Mouse (Mus musculus) left cerebral cortex, postnatal 14 days (tissue): ENCODE measurements around the gene Lingo1. TPM values are rescaled to one million over a fixed set of nuclear protein-coding genes. Genes with fewer than 3 reads are reported as not detected.

Experiments used
- DNase-seq, 2 experiments: peaks; one replicate each; pipeline ENCODE4 v3.0.0; 2021 to 2022; ENCODE audit warnings: low spot score in 2 of 2, mixed read lengths in 1 of 2
- intact Hi-C: fragments of 180-260 bp; cut with DNase I; formaldehyde crosslinking; loops from one replicate; pipeline ENCODE4 v1.15.1; 2025
- total RNA-seq, 2 experiments: library from RNA; stranded (reverse); gene quantifications; 2 replicates each; pipeline ENCODE4 v1.2.3; 2021

Gene Lingo1
- total RNA-seq, 2 experiments from 2014 or later = 490 to 503 TPM

DNA sequence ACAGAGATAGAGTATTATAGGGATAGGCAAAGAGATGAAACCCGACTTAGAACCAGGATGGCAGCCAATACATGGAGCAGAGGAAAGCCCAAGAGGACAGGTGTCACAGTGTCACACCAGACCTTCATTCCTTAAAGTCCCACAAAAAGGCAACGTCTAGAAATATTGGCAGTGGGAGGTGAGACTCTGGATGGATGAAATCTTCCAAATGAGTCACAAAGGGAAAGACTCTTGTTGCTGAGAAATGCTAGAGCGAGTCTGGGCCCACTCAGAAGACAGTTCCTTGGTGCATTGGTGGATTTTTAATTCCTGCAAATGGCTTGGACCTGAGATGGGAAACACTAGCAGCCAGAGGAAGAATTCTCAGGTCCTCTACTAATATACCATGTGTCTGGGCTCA is 102.2 kb downstream of the Lingo1 start:
- intact Hi-C loops = no loop called here
- DNase-seq = no peak

DNA sequence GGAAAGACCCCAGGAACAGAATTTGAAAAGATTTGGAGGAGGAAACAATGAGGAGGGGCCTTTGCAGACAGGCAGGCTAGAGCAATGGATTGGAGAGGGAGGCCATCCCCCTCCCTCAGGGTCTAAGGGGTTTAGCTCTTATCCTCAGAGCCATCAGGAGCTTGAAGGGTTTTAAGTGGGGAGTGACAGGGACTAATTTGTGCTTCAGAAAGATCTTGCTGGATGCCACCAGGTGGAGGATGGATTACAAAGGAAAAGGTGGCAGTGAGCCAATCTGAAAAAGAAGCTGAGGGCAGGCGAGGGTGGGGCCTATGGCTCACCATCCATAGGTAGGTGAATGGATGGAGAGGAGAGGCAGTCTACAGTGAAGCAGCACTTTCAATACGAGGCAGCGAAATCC is 105.0 kb downstream of the Lingo1 start:
- DNase-seq = no peak
- intact Hi-C loops = no loop called here

DNA sequence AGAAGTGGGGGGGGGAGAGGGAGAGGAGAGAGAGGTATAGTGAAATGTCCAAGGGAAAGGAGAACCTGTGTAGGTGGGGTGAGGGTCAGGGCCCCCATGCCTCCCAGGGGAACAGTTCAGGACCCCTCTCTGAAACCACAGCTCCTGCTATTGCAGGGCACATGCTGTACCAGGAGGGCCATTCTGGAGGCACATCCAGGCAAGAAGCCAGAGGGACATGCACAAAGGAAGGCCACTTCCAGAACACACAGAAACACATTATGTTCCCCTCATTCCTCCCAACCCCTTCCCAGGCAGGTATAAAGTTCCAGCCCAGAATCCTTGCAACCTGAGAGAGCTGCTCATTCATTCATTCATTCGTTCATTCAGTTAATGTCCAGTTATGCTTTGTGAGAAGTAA is 105.6 kb downstream of the Lingo1 start:
- intact Hi-C loops = no loop called here
- DNase-seq = no peak

DNA sequence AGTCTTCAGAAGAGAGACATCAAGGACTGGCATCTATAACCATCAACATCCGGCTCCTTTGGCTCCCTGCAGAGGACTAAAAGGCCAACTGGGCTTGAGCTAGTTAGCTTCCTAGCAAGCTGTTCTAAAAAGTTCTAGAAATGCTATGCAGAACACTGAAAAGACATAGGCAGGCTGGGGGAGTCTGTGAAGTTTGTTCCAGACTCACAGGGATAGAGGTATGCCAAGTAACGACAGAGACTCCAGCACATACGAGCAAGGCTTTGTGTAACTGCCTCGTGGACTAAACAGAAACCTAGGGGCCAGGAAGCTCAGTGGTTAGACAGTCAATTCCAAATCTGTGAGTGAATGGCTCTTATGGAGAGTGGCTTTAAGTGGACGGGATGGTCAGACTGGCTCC is 108.8 kb downstream of the Lingo1 start:
- peak in 1 of 2 experiments; percentile 56 for DNase-seq
- intact Hi-C loops = loop anchor here (2.0 to 5.0 kb wide), 3 partner anchors 25 to 50 kb away; no protein-coding TSS in a partner anchor

DNA sequence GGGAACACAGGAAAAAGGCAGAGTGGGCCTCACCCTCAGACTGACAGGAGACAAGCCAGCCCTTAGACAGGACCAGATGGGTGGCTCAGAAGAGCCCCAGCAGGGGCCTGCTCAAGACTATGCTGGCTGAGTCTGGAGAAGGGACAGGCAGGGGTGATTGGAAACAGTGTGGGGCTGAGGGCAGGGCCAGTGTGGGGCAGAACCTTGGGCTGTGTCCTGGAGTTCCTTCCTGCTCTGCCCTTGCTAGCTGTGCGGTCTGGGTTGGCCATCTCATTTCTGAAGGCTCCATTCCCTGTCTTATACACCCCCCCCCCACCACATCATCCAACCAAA is 109.2 kb downstream of the Lingo1 start:
- no peak for DNase-seq
- intact Hi-C loops = loop anchor here (2.0 to 5.0 kb wide), 3 partner anchors 26 to 50 kb away; no protein-coding TSS in a partner anchor

DNA sequence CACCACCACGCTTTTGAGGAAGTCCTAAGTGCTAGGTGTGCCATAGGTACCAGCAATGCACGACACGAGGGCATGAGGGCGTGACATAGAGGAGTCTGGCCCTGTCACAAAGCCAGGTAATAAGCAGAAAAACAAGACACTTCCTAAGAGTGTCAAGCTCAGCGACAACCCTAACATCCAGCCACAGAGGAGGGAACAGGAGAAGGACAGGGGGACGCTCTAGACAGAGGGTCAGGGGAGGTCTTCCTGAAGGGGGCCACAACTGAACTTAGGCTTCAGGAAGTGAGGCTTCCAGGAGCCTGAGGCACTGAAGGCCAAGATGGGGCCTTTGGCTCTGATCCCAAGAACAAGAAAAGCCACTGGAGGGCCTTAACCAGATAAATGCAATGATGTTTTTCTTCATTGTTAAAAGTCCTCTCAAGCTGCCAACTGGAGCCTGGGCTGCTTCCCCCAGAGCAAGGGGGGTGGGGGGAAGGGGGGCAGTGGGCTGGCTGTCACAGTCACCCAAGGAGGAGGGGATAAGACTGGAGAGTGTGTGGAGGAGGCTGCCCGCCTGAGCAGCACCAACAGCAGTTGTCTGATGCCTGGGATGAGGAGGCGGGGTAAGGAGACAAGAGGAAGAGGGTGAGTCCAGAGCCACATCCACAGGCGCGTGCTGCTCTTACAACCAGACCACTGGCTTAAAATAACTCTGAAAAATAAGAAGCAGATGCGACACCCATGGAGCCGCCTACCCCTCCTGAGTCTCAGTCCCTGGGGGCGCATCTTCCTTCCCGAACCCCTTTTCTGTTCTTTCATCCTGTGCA is 109.7 kb downstream of the Lingo1 start:
- DNase-seq = peak; percentile 74 to 89
- intact Hi-C loops = loop anchor here (2.0 to 5.0 kb wide), 3 partner anchors 26 to 49 kb away; no protein-coding TSS in a partner anchor

DNA sequence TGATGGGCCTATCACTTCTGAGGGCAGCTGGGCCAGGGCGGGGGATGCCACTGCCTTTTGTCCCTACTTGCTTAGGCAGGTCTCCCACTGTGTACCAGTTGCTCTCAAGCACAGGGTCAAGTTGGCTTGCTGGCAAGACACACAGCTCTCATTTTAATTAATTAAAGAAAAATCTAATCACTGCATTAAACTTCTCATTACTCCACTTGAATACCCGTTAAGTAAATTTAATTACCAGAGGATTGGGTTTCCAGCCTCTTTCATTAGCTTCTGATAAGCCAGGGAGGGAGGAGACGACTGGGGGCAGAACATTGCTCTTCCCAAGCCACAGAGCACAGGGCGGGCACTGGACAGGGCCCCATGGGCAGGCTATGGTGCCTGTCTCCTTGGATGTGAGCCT is 113.4 kb downstream of the Lingo1 start:
- intact Hi-C loops = no loop called here
- DNase-seq = no peak

DNA sequence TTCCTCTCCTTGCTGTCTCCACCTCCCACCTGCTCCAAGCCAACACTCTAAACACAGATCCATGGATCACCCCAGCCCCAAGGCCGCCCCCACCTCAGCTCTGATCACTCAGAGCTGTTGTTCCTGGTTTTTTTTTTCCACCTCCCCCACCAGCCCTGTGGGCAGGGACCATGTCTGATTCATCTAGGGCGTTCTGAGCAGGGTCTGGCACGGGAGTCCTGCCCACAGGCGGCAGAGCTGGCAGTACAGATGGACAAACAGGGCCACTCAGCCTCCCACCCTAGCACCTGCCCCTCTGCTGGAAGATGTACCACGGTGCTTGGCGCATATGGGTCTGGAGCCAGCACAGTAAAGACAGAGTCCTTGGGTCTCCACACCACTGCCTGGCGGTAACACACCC is 114.3 kb downstream of the Lingo1 start:
- intact Hi-C loops = no loop called here
- DNase-seq = peak; percentile 51 to 76

DNA sequence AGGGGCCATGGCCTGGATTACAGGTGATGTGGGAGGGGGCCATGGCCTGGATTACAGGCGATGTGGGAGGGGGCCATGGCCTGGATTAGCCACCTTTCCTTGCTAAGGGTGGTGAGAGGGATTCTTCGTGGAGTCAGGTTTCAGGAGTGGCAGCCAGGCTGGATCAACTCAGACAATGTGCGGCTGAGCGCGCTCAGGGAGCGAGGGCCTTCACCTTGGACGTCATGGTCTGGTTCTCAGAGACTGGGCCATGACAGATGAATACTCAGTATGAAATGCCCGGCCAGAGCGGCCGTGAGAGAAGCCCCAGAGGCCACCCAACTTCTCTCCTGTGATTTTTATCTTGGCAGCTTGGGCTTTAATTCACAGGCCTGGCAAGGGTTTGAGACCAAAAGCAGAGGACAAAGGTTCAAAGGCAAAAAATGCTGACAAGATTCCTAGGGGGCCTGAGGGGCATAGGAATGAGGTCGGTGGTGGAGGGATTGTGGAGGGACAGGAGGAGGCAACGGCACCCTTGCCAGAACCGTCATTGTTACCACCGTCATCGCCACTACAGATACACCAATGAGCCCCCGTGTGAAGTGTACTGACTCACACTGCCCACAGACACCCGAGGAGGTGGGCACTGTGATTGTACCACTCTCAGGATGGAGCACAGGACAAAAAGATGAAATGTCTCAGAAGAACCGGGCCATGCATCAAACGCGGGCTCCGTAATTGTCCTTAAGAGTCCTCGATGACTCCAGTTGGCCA is 117.2 kb downstream of the Lingo1 start:
- no peak for DNase-seq

DNA sequence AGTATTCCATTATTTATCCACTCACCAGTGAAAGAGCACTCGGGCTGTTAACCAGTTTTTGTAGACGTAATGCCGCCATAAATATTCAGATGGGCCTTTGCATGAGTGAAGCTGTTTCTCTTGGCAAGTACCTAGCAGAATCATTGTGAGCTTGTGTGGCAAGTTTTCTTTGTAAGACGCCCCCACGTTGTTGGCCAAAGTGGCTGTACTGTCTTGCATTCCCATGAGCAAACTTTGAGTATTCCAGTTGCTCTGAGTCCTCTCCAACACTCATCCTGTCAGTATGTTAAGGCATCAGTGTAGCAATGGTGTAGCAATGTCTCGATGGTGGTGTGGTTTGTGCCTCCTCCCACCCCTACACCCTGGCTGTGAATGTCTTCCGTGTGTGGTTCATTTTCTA is 120.6 kb downstream of the Lingo1 start:
- no peak for DNase-seq

More for the DNA sequence above, 117.2 kb downstream of the Lingo1 start:
- intact Hi-C loops = no loop called here

DNA sequence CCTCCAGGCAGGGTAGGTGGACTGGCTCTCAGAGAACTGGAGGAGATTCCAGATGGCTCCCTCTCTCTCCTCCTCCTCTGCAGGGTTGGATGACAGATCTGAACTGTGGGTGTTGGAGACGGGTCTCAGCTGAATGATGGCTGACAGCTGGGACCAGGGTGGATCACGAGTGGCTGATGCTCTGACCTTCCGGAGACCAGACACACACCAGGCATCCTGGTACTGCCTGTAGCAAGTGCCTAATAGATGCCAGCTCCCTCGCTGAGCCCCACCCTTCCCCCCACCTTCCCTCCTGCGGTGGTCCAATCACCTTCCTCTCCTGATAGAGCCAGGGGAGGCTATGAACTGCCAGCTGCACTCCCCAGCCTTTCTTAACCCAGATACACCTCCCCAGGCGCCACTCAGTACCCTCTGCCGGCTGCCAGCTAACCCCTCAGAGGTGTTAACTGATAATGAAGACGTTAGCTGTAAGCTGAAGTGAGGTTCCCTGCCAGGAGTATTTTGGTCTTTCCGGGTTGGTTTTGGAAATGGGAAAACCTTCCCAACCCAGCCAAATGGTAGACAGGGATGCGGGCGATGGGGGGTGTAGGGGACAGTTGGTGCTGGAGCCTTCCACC is 126.6 kb downstream of the Lingo1 start:
- intact Hi-C loops = no loop called here
- DNase-seq = no peak

More for the DNA sequence above, 120.6 kb downstream of the Lingo1 start:
- intact Hi-C loops = no loop called here

DNA sequence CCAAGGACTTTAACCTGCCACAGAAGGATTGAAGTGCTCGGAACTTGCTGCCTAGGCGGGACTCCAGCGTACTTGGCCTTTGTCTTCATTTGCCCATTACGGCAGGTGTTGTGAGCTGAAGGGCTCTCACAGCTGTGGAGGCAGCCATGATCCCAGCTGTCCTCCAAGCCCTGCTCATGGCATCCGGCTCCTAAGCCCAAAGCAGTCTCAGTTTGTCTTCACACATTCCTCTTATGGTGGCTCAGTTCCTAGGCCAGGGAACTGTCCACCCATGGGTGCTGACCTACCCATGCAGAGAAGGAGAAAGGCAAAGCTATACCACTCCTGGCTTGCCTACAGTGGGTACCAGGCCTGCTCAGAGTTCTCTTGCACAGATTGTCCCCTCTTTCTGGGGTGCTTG is 132.1 kb downstream of the Lingo1 start:
- no peak for DNase-seq
- intact Hi-C loops = no loop called here

DNA sequence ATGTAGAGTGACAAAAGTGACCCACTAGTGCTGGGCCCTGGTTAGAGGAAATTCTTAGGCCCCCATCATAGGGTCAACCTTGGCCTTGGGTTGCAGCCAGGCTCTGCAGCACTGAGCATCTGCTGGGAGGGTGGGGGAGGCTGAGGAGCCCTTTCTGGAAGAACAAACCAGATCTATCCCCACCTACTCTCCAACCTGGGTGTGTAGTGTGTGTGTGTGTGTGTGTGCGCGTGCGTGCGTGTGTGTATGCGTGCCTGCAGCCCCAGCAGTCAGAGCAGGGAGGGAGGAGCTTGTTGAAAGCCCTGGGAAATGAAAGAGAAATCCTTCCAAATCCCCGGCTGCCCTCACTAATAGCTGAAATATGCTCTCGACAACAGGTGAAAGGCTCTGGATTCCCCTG is 133.3 kb downstream of the Lingo1 start:
- intact Hi-C loops = no loop called here
- peak; percentile 61 to 79 for DNase-seq

DNA sequence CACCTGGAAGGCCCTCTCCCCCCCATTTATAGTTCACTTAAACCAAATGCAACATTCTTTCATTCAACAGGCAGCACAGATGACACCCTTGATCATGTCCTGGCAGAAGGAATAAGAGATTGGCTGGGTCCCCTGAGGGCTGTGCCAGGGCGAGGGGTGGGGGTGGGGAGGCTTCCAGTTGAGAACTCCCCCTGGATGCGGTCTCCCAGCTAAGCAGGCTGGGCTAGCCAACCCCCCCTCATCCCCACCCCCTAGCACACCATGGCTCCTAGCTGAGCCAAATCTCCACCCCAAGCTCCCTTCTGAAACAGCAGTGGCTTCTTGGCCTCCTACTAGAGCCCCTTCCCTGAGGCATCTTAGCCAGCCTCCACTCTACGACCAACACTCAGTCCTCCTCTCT is 133.9 kb downstream of the Lingo1 start:
- intact Hi-C loops = no loop called here
- DNase-seq = no peak

DNA sequence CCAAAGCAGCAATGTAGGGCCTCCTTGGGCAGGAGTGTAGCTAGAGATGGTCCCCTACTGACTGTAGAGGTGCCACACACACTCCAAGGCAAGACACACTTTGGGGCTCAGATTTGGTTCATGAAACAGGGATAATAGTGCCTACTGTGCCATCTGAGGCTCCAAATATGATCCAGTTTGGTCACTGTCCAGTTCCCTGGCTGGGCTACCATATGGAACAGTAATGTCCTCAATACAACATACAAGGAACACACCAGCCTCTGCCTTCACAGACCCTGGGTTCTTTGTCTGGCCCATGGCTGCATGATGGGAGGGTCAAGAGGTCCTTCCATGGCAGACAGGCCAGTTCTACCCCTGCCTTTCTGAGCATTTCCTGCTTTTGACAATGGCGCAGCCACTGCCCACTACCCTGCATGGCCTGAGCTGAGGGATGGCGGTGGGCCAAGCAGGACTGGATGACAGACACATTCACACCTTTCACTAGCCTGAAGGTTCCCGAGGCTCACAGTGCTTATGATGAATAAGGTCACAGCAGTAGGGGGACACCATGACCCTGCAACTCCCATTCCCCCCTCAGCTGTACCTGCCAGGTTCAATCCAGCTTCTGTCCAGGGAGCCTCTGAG is 134.9 kb downstream of the Lingo1 start:
- DNase-seq = no peak
- intact Hi-C loops = no loop called here

DNA sequence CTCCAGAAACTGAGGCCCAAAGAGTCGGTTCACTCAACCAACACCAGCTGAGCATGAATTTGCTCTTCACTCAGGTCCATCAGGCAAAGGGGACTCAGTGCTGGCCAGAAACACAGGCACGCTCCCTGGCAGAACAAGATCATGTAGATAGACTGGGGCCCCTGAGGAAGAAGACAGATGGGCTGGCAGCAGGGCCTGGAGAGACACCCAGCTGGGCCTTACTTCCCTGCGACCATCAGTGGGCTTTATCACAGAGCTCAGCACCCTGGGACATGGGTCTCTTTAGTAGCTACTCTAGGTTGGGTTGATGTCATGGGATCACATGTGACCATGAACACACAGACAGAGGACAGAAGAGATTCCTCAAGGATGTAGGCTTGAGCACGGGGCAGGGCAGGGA is 137.7 kb downstream of the Lingo1 start:
- no peak for DNase-seq
- intact Hi-C loops = loop anchor here (2.0 to 5.0 kb wide), 3 partner anchors 28 to 139 kb away; partner anchors contain the start of gene Lingo1

DNA sequence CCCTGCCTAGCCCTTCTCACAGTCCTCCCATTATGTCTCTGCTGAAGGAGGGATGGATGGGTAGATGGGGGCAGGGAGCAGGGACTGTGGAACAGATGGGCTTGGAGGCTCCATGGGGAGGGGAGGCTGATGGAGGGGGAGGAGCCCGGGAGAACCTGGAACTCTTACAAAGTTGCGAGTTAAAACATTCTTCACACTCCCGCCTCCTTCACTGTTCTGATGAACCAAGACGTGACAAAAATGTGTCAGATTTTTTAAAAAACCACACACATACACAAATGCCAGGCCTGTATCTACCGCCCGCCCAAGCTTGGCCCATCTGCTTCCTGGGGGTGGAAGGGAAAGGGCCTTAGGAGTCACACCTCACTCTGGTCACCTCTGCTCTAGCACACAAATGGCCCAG is 138.3 kb downstream of the Lingo1 start:
- DNase-seq = peak; percentile 86 to 95
- intact Hi-C loops = loop anchor here (2.0 to 5.0 kb wide), 3 partner anchors 29 to 139 kb away; partner anchors contain the start of gene Lingo1

DNA sequence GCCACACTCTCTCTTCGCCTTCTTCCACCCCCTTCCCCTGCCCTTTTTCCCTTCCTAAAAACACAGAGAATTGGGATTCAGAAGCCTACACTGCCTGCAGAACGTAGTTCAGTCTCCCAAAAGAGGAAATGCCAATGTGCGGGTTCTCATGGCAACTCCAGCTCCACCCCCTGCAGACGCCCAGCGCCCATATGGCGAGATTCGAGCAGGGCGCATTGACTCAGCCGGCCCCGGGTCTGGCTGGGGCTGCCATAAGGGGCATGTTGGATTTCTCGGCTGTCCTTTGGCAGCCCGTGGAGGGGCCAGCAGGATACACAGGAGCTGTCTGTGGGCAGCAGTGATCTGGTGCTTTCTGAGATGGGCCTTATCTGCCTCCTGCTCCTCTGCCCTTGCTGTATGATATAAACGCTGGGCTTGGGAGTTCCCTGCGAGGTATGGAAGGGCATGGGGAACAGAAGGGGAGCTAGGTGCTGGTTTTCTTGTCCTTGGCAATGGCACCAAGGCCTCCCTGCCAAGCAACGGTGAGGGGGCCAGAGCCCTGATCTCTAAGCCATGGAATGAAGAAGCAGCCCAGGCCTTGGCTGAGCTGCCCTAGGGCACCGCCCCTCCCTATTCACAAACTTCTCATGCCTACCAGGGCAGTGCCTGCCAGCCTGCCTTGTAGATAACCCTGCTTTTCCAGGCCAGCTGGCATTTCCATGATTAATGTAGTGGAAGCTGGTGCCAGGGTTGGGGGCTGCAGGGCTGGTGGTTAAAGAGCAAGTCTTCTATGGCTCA is 139.3 kb downstream of the Lingo1 start:
- intact Hi-C loops = loop anchor here (5.0 kb wide), 2 partner anchors 55 to 140 kb away; partner anchors contain the start of gene Lingo1
- DNase-seq = peak; percentile 78 to 80

DNA sequence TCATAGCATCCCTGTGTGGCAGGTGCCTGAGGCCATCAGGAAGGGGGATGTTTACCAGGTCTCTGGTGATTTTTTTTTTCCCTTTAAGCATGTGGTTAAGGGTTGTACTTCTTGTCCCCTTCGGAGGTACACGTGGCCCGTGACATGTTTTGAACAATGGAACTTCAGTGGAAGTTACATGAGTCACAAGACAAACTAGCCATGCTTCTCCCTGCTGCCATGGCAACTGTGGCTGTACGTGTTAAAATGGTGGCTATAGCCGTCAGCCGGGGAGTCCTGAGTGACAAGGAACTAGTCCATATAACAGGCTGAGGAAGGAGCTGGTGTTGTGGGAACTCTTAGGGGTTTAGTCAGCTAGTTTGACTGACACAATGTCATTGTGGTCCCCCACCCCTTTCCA is 141.1 kb downstream of the Lingo1 start:
- DNase-seq = no peak
- intact Hi-C loops = loop anchor here (5.0 kb wide), 2 partner anchors 57 to 142 kb away; partner anchors contain the start of gene Lingo1
